Mouse (Mus musculus) naive thymus-derived CD4-positive, alpha-beta T cell, adult 5 months (primary cell): ENCODE data around the gene Gm12216. TPM values are rescaled to one million over a fixed set of nuclear protein-coding genes. Genes with fewer than 3 reads are reported as not detected.

Experiments
- polyA plus RNA-seq: library from polyadenylated mRNA; unstranded; fragments of 100-300 nt; shearing (Covaris generic); gene quantifications from one replicate; pipeline ENCODE4 v1.2.1, GENCODE M21; 2017

The Gm12216 gene
- 15.7 TPM for polyA plus RNA-seq

GRCm38 (mm10) chr11:53858761-53859580 is at the start of gene Gm12216:
Gene Gm12216 (minus strand): TSS chr11:53859256.

GRCm38 (mm10) chr11:53891505-53892451 is 32.7 kb upstream of the Gm12216 start, which contains the start of gene Slc22a5:
Gene Slc22a5 (minus strand): TSS chr11:53891660.

GRCm38 (mm10) chr11:53773087-53773486 is 86.0 kb downstream of the Gm12216 start, which contains the start of gene Gm17334:
Gene Gm17334 (minus strand): TSS chr11:53773187.

DNA sequence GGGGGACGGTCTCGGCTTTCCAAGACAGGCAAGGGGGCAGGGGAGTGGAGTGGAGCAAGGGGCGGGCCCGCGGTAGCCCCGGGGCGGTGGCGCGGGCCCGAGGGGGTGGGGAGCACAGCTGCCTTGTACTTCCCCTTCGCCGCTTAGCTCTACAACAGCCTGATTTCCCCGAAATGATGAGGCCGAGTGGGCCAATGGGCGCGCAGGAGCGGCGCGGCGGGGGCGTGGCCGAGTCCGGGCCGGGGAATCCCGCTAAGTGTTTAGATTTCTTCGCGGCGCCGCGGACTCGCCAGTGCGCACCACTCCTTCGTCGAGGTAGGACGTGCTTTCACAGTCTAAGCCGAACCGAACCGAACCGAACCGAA is 89.3 kb downstream of the Gm12216 start, which contains the start of gene Irf1:
Irf1 (plus strand) TSS at position 255 of the 365 bp plus-strand sequence.

Other genes starting within 250 kb of the Gm12216 start
- gene Il4, start 240.6 kb downstream of the Gm12216 start, polyA plus RNA-seq, result not detected
- not detected for gene Il13, start 224.6 kb downstream of the Gm12216 start, polyA plus RNA-seq
- 29.6 TPM for gene Rad50, start 151.9 kb downstream of the Gm12216 start, polyA plus RNA-seq
- not detected for gene Il5, start 138.5 kb downstream of the Gm12216 start, polyA plus RNA-seq
- gene Irf1, start 89.2 kb downstream of the Gm12216 start, polyA plus RNA-seq, result 501 TPM
- gene Gm17334, start 86.1 kb downstream of the Gm12216 start, polyA plus RNA-seq, result 5.7 TPM
- gene Slc22a5, start 32.4 kb upstream of the Gm12216 start, polyA plus RNA-seq, result 17.3 TPM
- gene Slc22a21, start 121.1 kb upstream of the Gm12216 start, polyA plus RNA-seq, result 0.47 TPM
- gene Slc22a4, start 168.8 kb upstream of the Gm12216 start, polyA plus RNA-seq, result not detected
- gene Pdlim4, start 209.8 kb upstream of the Gm12216 start, polyA plus RNA-seq, result 134 TPM
- 0.97 TPM for gene P4ha2, start 240.8 kb upstream of the Gm12216 start, polyA plus RNA-seq